Mouse (Mus musculus): Measurements from ENCODE around the gene Btd. TPM values are rescaled to one million over a fixed set of nuclear protein-coding genes. Genes with fewer than 3 reads are reported as not detected.

The Btd gene
- total RNA-seq, 2 experiments from 2014 or later: 9.5 to 10.0 TPM

- DNase-seq: no peak
- intact Hi-C loops (cut with DNase I): no loop called here
Measured at GRCm38 (mm10) chr14:31644931-31645547, 4.2 kb downstream of the Btd start.

- no peak for DNase-seq
- intact Hi-C loops (cut with DNase I): no loop called here
Measured at GRCm38 (mm10) chr14:31645920-31646319, 5.1 kb downstream of the Btd start.

GRCm38 (mm10) chr14:31647991-31648390 is 7.2 kb downstream of the Btd start:
- DNase-seq: no peak
- intact Hi-C loops (cut with DNase I): no loop called here

- intact Hi-C loops (cut with DNase I): loop anchor here (10.0 kb wide), 2 partner anchors 284 to 424 kb away; no protein-coding TSS in a partner anchor
- DNase-seq: no peak
Measured at GRCm38 (mm10) chr14:31650347-31650746, 9.5 kb downstream of the Btd start.

- DNase-seq: no peak
- intact Hi-C loops (cut with DNase I): loop anchor here (10.0 kb wide), 2 partner anchors 284 to 424 kb away; no protein-coding TSS in a partner anchor
Measured at GRCm38 (mm10) chr14:31651206-31651605, 10.4 kb downstream of the Btd start.

GRCm38 (mm10) chr14:31652106-31652505 is 11.3 kb downstream of the Btd start:
- DNase-seq: no peak
- intact Hi-C loops (cut with DNase I): loop anchor here (10.0 kb wide), 2 partner anchors 283 to 423 kb away; no protein-coding TSS in a partner anchor

GRCm38 (mm10) chr14:31652624-31653023 is 11.8 kb downstream of the Btd start:
- intact Hi-C loops (cut with DNase I): loop anchor here (10.0 kb wide), 2 partner anchors 282 to 422 kb away; no protein-coding TSS in a partner anchor
- DNase-seq: no peak

- DNase-seq: no peak
- intact Hi-C loops (cut with DNase I): loop anchor here (10.0 kb wide), 2 partner anchors 282 to 422 kb away; no protein-coding TSS in a partner anchor
Measured at GRCm38 (mm10) chr14:31653101-31653875, 12.5 kb downstream of the Btd start.

GRCm38 (mm10) chr14:31654816-31655215 is 14.0 kb downstream of the Btd start:
- intact Hi-C loops (cut with DNase I): loop anchor here (5.0 to 10.0 kb wide), 3 partner anchors 137 to 420 kb away; no protein-coding TSS in a partner anchor
- peak; percentile 20 for DNase-seq

GRCm38 (mm10) chr14:31655406-31655805 is 14.6 kb downstream of the Btd start:
- no peak for DNase-seq
- intact Hi-C loops (cut with DNase I): loop anchor here (5.0 to 10.0 kb wide), 3 partner anchors 137 to 419 kb away; no protein-coding TSS in a partner anchor

- intact Hi-C loops (cut with DNase I): loop anchor here (5.0 to 10.0 kb wide), 3 partner anchors 136 to 418 kb away; no protein-coding TSS in a partner anchor
- DNase-seq: no peak
Measured at GRCm38 (mm10) chr14:31656386-31656785, 15.6 kb downstream of the Btd start.

- DNase-seq: peak; percentile 71
- intact Hi-C loops (cut with DNase I): loop anchor here (5.0 to 10.0 kb wide), 3 partner anchors 135 to 418 kb away; no protein-coding TSS in a partner anchor
Measured at GRCm38 (mm10) chr14:31656857-31657645, 16.2 kb downstream of the Btd start.

GRCm38 (mm10) chr14:31658126-31658680 is 17.4 kb downstream of the Btd start:
- intact Hi-C loops (cut with DNase I): loop anchor here (5.0 to 10.0 kb wide), 3 partner anchors 134 to 417 kb away; no protein-coding TSS in a partner anchor
- DNase-seq: peak; percentile 63

- DNase-seq: no peak
- intact Hi-C loops (cut with DNase I): loop anchor here (5.0 to 10.0 kb wide), 3 partner anchors 133 to 415 kb away; no protein-coding TSS in a partner anchor
Measured at GRCm38 (mm10) chr14:31659501-31660181, 18.8 kb downstream of the Btd start.

GRCm38 (mm10) chr14:31660312-31661093 is 19.7 kb downstream of the Btd start:
- DNase-seq: peak; percentile 45
- intact Hi-C loops (cut with DNase I): no loop called here

GRCm38 (mm10) chr14:31661671-31662554 is 21.1 kb downstream of the Btd start:
- intact Hi-C loops (cut with DNase I): no loop called here
- peak; percentile 82 for DNase-seq

- intact Hi-C loops (cut with DNase I): no loop called here
- peak; percentile 84 for DNase-seq
Measured at GRCm38 (mm10) chr14:31662555-31663211, 21.9 kb downstream of the Btd start.
